Mouse (Mus musculus): ENCODE measurements around the gene Mrpl12. TPM values are rescaled to one million over a fixed set of nuclear protein-coding genes. Genes with fewer than 3 reads are reported as not detected.

Mrpl12 gene
- polyA plus RNA-seq (2021): 172 TPM

DNA sequence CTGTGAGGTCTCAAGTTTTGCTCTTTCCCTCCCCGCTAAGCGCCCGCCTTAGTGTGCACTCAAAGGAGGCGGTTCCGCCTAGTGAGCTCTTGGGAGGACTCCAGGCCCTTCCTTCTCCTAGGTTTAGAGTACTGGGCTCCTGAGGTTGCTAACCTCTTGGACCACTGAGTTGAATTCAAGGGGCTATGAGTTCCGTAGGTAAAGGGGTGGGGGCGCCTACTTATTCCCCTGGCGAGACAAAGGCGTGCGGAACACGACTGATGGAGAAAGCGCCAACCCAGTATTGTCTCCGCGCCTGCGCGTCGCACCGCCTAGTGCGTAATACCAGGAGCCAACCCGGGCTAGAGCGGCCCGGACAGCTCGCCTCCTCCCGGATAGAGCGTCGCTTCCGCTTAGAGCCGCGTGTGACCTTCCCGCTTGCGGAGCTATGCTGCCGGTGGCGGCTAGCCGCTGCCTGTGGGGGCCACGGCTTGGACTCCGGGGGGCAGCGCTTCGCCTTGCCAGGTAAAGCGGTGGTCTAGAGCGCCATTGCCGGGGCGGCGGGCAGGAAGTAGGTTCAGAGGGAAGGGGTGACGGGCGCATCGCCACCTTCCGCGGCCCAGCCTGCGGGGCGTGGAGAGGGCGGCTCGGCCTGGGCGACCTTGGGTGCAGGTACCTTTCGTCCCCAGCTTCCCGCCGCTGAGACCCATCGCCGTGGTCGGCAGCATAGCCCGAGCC, at the start of gene Mrpl12:
Mrpl12 (plus strand) TSS at position 349 of the 717 bp plus-strand sequence.
- POLR2A ChIA-PET: interaction anchor here (0.8 to 2.3 kb wide), 9 partner anchors 8 to 113 kb away, joined by 3 to 6 read pairs (median 4); partner anchors contain the start of genes Arl16, Ccdc137 and Oxld1
- H3K27me3 ChIP-seq: no peaks in the 10 kb centered on the region
- in situ Hi-C loops (cut with MboI; ENCODE audit: low pct_unique_long_range_greater_than_20kb): no loop called here
- CTCF ChIA-PET: interaction anchor here (1.2 kb wide), 1 partner anchor 18 kb away, joined by 3 read pairs; no protein-coding TSS in a partner anchor
- TF ChIP-seq CTCF (IDR thresholded peaks at IDR 0.05): no peak
- ATAC-seq (peak; percentile 74), DNase-seq (ENCODE audit: low read depth, low spot score) (peak; percentile 79)

DNA sequence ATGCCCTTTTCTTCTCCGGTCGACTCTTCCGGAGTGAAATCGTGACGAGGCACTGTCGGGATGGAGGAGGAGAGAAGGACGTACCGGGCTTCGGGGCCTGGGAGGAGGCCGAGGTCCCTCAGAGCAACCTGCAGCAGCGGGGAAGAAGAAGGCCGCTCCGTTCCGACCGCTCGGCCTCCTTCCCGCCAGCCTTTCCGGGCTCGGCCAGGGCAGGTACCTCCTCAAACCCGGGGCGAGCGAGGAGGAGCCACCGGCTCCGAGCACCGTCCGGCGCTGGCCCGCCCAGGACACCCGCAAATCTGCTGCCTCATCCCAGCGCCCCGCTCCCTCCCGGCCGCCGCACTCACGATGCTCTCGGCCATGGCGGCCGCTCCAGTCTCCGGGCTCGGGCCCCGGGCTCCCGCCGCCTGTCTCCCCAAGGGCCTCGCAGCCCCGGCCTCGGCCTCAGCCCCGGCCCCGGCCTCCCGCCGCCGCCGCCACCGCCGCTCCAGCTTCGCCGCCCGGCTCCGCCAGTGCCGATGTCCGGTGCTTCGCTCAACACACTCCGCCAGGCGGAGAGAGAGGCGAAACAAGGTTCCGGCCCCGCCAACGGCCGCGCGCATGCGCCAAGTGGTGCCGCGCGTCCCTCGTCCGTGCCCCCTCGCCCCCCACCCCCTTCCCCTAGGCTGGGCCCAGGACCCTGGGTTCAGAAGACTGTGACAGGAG, 47.1 kb upstream of the Mrpl12 start, which contains the start of gene Nploc4:
Nploc4 (minus strand) TSS at position 557 of the 705 bp plus-strand sequence.
- DNase-seq (ENCODE audit: low read depth, low spot score) (no peak), ATAC-seq (peak; percentile 26)
- POLR2A ChIA-PET: interaction anchor here (0.7 to 1.2 kb wide), 3 partner anchors 15 to 31 kb away, joined by 3 to 5 read pairs (median 5); partner anchors contain the start of genes Arl16, Ccdc137 and Oxld1
- no peak for TF ChIP-seq CTCF (IDR thresholded peaks at IDR 0.05)
- CTCF ChIA-PET: interaction anchor here (0.6 to 1.5 kb wide), 4 partner anchors 10 to 261 kb away, joined by 3 to 4 read pairs (median 4); no protein-coding TSS in a partner anchor
- in situ Hi-C loops (cut with MboI; ENCODE audit: low pct_unique_long_range_greater_than_20kb): no loop called here
- H3K27me3 ChIP-seq: no peaks in the 10 kb centered on the region

DNA sequence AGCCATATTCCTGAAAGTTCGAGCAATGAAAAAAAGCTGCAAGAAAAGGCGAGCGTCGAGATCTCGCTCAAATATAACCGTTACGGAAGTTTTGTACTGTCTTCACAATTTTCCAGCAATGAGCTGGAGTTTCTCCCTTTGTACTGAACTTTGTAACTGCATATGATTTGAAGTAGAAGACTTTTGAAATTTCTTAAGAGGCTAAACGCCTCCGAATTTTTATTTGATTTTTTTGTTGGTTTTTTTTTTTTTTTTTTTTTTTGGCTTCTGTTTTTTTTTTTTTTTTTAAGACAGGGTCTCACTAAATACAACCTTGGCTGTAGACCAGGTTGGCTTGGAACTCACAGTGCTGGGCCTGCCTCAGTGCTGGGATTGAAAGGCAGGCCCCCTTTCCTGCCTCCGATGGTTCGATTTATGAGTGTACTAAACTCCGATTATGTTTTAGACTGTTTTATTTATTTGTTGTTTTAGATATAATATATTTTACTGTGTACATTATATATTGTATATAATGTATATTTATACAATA, 46.5 kb upstream of the Mrpl12 start:
- ATAC-seq (no peak), DNase-seq (ENCODE audit: low read depth, low spot score) (no peak)
- POLR2A ChIA-PET: interaction anchor here (0.8 kb wide), 1 partner anchor 16 kb away, joined by 5 read pairs; no protein-coding TSS in a partner anchor
- TF ChIP-seq CTCF (IDR thresholded peaks at IDR 0.05): no peak
- H3K27me3 ChIP-seq: no peaks in the 10 kb centered on the region
- CTCF ChIA-PET: interaction anchor here (0.6 to 1.5 kb wide), 2 partner anchors 9 to 262 kb away, joined by 3 to 4 read pairs; no protein-coding TSS in a partner anchor
- in situ Hi-C loops (cut with MboI; ENCODE audit: low pct_unique_long_range_greater_than_20kb): no loop called here

- no peaks in the 10 kb centered on the region for H3K27me3 ChIP-seq
- in situ Hi-C loops (cut with MboI; ENCODE audit: low pct_unique_long_range_greater_than_20kb): no loop called here
- ChIA-PET POLR2A (no interaction called here), CTCF (no interaction called here)
- no peak for TF ChIP-seq CTCF (IDR thresholded peaks at IDR 0.05)
- DNase-seq (ENCODE audit: low read depth, low spot score) (no peak), ATAC-seq (no peak)
Observed at GRCm38 (mm10) chr11:120442344-120442743, 42.1 kb upstream of the Mrpl12 start, which contains the start of gene Tspan10. Gene Tspan10 (plus strand): TSS chr11:120442644.

- ChIA-PET POLR2A (interaction anchor here (0.6 kb wide), 1 partner anchor 21 kb away, joined by 4 read pairs; no protein-coding TSS in a partner anchor), CTCF (no interaction called here)
- in situ Hi-C loops (cut with MboI; ENCODE audit: low pct_unique_long_range_greater_than_20kb): no loop called here
- no peaks in the 10 kb centered on the region for H3K27me3 ChIP-seq
- TF ChIP-seq CTCF (IDR thresholded peaks at IDR 0.05): no peak
- ATAC-seq (no peak), DNase-seq (ENCODE audit: low read depth, low spot score) (no peak)
Observed at GRCm38 (mm10) chr11:120442765-120443280, 41.6 kb upstream of the Mrpl12 start.

DNA sequence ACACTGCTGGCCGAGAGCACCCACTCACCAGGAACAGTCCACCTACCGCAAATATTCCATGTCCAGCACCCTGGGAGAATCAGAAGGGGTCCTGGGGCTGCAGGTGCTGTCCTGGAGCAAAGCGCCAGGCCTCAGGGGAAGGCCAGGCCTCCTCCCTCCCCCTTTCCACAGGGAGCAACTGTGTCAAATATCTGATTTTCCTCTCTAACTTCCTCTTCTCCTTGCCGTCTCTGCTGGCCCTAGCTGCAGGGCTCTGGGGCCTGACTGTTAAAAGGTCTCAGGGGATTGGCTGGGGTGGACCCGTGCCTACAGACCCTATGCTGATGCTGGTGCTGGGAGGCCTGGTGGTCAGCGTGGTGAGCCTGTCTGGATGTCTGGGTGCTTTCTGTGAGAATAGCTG, 40.3 kb upstream of the Mrpl12 start:
- H3K27me3 ChIP-seq: no peaks in the 10 kb centered on the region
- ChIA-PET POLR2A (no interaction called here), CTCF (no interaction called here)
- no peak for TF ChIP-seq CTCF (IDR thresholded peaks at IDR 0.05)
- ATAC-seq (no peak), DNase-seq (ENCODE audit: low read depth, low spot score) (no peak)
- in situ Hi-C loops (cut with MboI; ENCODE audit: low pct_unique_long_range_greater_than_20kb): no loop called here

- in situ Hi-C loops (cut with MboI; ENCODE audit: low pct_unique_long_range_greater_than_20kb): no loop called here
- TF ChIP-seq CTCF (IDR thresholded peaks at IDR 0.05): no peak
- no peaks in the 10 kb centered on the region for H3K27me3 ChIP-seq
- ChIA-PET CTCF (no interaction called here), POLR2A (no interaction called here)
- ATAC-seq (no peak), DNase-seq (ENCODE audit: low read depth, low spot score) (no peak)
Observed at GRCm38 (mm10) chr11:120445475-120445874, 38.9 kb upstream of the Mrpl12 start.

GRCm38 (mm10) chr11:120447179-120447578, 37.2 kb upstream of the Mrpl12 start:
- ChIA-PET CTCF (interaction anchor here (1.9 kb wide), 1 partner anchor 9 kb away, joined by 4 read pairs; the partner anchor contains the start of gene Nploc4), POLR2A (no interaction called here)
- ATAC-seq: no peak
- no peak for DNase-seq (ENCODE audit: low read depth, low spot score)
- H3K27me3 ChIP-seq: no peaks in the 10 kb centered on the region
- TF ChIP-seq CTCF (IDR thresholded peaks at IDR 0.05): no peak
- in situ Hi-C loops (cut with MboI; ENCODE audit: low pct_unique_long_range_greater_than_20kb): no loop called here

- H3K27me3 ChIP-seq: no peaks in the 10 kb centered on the region
- no peak for TF ChIP-seq CTCF (IDR thresholded peaks at IDR 0.05)
- DNase-seq (ENCODE audit: low read depth, low spot score) (no peak), ATAC-seq (no peak)
- ChIA-PET CTCF (no interaction called here), POLR2A (interaction anchor here (0.9 kb wide), 1 partner anchor 15 kb away, joined by 3 read pairs; the partner anchor contains the start of gene Arl16)
- in situ Hi-C loops (cut with MboI; ENCODE audit: low pct_unique_long_range_greater_than_20kb): no loop called here
Observed at GRCm38 (mm10) chr11:120452246-120452645, 32.2 kb upstream of the Mrpl12 start.

DNA sequence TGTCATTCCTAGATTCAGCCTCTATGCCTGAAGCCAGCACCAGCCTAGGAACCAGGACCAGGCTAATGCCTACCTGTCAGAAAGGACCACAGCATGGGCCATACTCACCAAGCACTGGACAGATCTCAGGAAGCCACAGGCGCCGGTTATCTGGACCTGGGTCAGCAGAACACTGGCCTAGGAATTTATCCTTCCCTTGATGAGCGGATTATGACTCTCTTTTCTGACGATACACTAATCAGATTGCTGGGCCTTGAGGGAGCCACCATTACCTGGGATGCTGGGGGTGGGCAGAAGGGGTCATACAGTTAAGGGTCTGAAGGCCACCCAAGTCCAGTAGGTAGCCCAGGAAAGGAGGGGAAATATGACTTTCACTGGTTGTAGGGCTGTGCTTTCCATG, 31.1 kb upstream of the Mrpl12 start, which contains the start of gene Pde6g:
Pde6g (minus strand) TSS at position 195 of the 400 bp plus-strand sequence.
- in situ Hi-C loops (cut with MboI; ENCODE audit: low pct_unique_long_range_greater_than_20kb): no loop called here
- DNase-seq (ENCODE audit: low read depth, low spot score): no peak
- H3K27me3 ChIP-seq: no peaks in the 10 kb centered on the region
- ChIA-PET POLR2A (interaction anchor here (0.9 kb wide), 1 partner anchor 14 kb away, joined by 3 read pairs; the partner anchor contains the start of gene Arl16), CTCF (no interaction called here)
- ATAC-seq: no peak
- no peak for TF ChIP-seq CTCF (IDR thresholded peaks at IDR 0.05)

Data from Patski (cell line).